Mouse (Mus musculus): ENCODE measurements around the gene Cxcr5.

- TF ChIP-seq EP300 (optimal IDR thresholded peaks at IDR 0.05), result no peak
- TF ChIP-seq CTCF (IDR thresholded peaks at IDR 0.05; ENCODE audit: low read depth), result no peak
These were observed 74.2 kb downstream of the Cxcr5 start for GRCm38 (mm10) chr9:44487441-44487840.
